Mouse (Mus musculus) inflammation-experienced regulatory T-cells, adult 6 months (primary cell): ENCODE results near the gene Auts2. TPM values are rescaled to one million over a fixed set of nuclear protein-coding genes. Genes with fewer than 3 reads are reported as not detected.

Experiments used
- ATAC-seq: one replicate; pipeline ENCODE4 v1.8.0; 2017
- polyA plus RNA-seq, 3 experiments: library from polyadenylated mRNA; unstranded; fragments of 100-300 nt; shearing (Covaris generic); gene quantifications; one replicate each; pipeline ENCODE4 v1.2.1; 2017

The Auts2 gene
- polyA plus RNA-seq, 3 experiments from 2014 or later: not detected

DNA sequence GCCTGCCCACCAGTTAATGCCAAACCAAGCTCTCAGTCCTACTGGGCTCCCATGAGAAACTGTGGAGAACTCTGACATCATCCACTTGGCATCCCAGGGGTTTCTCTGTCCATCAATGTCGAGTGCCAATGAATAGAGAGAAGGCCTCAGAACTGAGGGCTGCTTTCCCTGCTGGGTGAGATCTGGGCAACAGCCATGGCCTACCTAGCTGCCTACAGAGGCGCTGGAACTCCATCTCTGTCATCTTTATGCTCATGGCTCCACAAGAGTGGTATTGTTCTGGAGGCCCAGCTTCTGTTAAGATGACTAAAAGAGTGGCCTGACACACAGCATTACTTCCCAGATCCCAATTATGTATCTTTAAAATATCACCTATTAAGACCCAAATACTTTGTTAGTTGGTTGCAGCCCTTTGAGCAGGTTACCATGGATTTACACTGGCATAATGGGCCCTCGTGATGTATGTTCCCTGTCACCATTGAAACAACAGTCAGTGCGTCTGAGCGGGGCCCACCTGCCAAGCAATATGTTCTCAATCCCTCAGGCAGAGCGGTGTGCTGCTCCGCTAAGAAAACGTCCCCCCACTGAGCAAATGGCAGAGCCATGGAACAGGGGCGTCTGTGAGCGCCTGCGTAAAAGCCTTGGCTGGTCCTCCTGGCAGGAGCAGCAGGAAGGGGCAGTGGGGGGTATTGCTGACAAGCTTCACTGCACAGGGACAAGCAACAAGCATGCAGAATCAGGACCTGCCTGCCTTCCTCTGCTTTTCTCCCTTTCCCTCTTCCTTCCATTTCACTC lies 718.8 kb downstream of the Auts2 start:
- no peak for ATAC-seq

DNA sequence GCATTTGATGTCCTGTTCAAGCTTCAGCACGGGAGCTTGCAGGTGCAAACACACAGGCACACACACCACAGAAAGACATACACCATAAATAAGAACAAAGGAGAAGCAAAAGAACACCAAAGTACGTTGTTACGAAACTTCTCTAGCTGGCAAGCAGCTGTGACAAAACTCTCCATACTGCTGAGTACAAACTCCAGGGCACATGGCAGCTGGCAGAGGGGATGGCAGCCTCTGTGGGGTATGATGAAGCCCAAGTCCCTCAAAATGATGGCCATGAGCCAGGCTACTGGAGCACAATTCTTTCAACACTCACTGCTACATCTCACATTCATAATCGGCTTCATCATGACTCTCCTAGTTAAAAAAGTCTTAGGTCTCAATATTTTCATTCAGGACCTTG lies 721.7 kb downstream of the Auts2 start:
- ATAC-seq: no peak

DNA sequence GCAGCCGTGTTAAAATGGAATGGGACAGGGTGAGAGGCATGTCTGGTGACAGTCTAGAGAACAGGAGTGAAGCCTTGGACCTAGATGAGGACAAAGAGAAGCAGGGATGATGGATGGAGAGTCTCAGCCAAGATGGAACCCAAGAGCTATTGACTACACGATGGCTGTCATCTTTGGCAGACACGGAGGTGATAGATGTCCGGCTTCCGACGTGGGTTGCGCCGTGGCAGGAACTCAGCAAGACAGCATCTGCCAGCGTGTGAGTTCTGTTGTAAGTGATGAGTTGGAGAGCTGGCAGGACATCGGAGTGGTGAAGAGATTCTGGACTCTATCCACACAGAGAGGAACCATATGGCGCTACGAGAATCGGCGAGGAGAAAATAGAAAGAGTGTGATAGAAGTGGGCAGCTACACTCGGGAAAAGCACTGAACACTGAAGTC lies 723.9 kb downstream of the Auts2 start:
- ATAC-seq: no peak

DNA sequence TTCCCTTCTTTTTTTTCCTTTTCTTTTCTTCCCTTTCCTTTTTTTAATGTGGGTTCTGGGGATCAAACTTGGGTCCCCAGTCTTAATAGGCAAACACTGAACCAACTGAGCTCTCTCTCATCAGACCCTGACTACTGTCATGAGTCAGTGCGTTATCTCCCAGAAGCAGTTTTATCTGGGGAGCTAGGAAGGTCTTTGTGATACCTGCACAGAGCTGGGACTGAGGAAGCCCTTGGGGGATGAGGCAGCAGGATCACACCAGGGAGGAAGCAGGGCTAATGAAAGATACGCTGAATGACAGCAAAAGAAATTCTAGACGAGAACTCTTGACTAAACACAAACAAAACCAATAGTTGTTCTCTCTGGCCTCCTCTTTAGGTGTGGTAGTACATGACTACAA lies 727.6 kb downstream of the Auts2 start:
- ATAC-seq: no peak

GRCm38 (mm10) chr5:131814503-131815003 lies 728.6 kb downstream of the Auts2 start:
- ATAC-seq: no peak

DNA sequence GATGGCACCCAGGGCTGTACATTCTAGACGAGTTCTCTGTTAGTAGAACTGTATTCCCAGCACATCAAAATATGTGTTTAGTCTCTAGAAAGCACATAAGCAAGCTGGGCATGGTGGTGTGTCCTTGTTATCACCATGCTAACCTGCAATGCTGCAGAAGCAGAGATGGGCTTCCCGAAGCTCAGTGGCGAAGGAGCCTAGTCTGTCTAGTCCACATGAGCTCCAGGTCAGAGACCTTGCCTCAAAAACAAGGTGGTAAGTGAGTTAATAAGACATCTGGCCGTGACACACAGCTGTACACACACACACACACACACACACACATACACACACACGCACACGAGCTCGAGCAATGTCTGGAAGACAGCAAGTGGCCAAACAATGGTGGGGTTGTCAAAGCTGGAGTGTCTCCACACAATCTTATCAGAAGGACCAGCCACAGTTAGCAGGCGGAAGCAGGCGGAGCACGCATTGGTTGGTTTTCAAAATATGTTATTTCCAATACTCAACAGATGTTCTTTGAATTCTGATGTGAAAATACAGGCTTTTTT lies 729.1 kb downstream of the Auts2 start:
- no peak for ATAC-seq

GRCm38 (mm10) chr5:131813331-131813781 lies 729.8 kb downstream of the Auts2 start:
- ATAC-seq: no peak

GRCm38 (mm10) chr5:131812483-131813063 lies 730.6 kb downstream of the Auts2 start:
- no peak for ATAC-seq

GRCm38 (mm10) chr5:131806350-131806749 lies 736.8 kb downstream of the Auts2 start:
- ATAC-seq: no peak

- no peak for ATAC-seq
Observed at GRCm38 (mm10) chr5:131805277-131805676, 737.9 kb downstream of the Auts2 start.

- ATAC-seq: no peak
Observed at GRCm38 (mm10) chr5:131803609-131804008, 739.5 kb downstream of the Auts2 start.

- no peak for ATAC-seq
Observed at GRCm38 (mm10) chr5:131802340-131803036, 740.7 kb downstream of the Auts2 start.

GRCm38 (mm10) chr5:131801924-131802323 lies 741.2 kb downstream of the Auts2 start:
- ATAC-seq: no peak

DNA sequence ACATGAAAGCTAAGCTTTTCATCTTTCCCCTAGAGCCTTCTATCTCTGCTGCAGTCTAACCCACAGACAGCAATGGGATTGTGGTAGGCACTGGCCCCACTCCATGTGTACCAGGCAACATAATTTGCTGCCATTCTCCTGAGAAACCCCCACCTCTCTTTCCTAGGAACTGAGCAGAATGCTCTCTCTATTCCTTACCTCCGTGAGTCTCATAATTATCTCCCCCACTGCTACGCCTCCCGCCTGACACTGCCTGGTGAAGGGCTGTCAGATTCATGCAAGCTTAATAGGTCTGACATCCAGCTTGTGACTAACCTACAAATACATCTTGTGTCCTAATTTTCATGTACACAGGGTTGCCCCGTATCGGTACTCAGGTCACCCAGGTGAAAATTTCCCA lies 744.8 kb downstream of the Auts2 start:
- ATAC-seq: no peak

DNA sequence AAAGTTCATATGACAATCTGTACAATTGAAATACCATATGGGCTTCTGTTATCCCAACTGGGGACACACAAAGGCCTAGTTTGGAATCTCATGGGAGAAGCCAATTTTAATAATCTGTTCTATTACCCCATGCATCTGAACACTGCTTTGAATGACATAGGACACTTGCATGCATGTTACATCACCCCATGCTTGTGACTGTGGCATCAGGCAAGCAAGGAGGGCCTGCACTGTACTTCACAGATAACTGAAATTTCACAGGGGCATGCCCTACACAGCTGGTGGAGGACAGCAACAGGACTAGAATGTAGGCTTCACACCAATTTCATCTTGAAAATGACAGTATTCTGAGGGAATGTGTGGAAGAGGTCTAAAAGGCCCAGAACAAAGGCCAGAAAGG lies 746.1 kb downstream of the Auts2 start:
- no peak for ATAC-seq

GRCm38 (mm10) chr5:131794411-131795133 lies 748.6 kb downstream of the Auts2 start:
- ATAC-seq: no peak

GRCm38 (mm10) chr5:131789601-131790000 lies 753.5 kb downstream of the Auts2 start:
- no peak for ATAC-seq

DNA sequence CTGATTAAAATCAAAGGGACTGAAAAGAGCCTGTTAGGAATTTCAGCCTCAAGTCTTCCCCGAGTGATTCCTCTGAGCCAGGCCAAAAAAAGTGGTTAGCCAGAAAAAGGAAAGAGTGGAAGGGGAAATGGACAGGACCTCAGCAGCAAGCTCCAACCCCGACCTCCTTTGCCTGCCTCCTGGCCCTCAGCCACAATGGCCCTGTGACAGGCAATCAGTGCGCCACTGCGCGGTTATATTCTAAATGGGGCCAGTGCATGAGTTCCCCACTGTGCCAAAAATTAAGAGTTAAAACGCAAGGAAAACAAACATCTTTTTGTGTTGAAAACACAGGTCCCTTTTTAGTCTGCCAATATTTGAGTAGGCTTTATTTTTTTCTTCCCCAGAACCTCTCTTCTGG lies 755.1 kb downstream of the Auts2 start:
- ATAC-seq: no peak

GRCm38 (mm10) chr5:131783241-131783640 lies 759.9 kb downstream of the Auts2 start:
- no peak for ATAC-seq

- no peak for ATAC-seq
Observed at GRCm38 (mm10) chr5:131781063-131781462, 762.1 kb downstream of the Auts2 start.

DNA sequence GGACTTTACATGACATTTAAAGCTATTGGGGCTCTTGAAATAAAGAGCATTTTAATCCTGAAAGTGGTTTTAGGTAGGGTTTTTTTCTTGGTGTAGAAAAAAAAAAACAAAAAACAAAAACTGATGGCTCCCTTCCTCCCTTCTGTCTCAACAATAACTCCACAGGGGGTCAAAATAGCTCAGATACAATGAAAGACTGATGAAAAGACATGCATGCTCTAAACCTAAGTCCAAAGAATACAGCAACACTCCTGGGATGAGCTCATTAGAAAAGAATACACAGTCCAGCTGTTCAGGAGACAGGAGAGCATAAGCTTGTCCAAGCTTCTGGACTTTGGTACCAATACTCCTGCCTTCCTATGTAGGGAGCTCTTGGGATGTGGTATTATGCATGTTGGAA lies 764.0 kb downstream of the Auts2 start:
- no peak for ATAC-seq

- no peak for ATAC-seq
Observed at GRCm38 (mm10) chr5:131775672-131776071, 767.5 kb downstream of the Auts2 start.
